Mouse (Mus musculus) urinary bladder, postnatal 4 days (tissue): ENCODE data around the gene Cbr2.
"Not testable (repeated sequence)": the region's sequence is repeated elsewhere in the genome, so short reads cannot be mapped to it uniquely, and the experiment has no call there.

Source experiments
- DNase-seq, 2 experiments: peaks; one replicate each; pipeline ENCODE4 v3.0.0; 2021 to 2022; ENCODE audit warnings: low spot score in 2 of 2

Gene Cbr2

DNA sequence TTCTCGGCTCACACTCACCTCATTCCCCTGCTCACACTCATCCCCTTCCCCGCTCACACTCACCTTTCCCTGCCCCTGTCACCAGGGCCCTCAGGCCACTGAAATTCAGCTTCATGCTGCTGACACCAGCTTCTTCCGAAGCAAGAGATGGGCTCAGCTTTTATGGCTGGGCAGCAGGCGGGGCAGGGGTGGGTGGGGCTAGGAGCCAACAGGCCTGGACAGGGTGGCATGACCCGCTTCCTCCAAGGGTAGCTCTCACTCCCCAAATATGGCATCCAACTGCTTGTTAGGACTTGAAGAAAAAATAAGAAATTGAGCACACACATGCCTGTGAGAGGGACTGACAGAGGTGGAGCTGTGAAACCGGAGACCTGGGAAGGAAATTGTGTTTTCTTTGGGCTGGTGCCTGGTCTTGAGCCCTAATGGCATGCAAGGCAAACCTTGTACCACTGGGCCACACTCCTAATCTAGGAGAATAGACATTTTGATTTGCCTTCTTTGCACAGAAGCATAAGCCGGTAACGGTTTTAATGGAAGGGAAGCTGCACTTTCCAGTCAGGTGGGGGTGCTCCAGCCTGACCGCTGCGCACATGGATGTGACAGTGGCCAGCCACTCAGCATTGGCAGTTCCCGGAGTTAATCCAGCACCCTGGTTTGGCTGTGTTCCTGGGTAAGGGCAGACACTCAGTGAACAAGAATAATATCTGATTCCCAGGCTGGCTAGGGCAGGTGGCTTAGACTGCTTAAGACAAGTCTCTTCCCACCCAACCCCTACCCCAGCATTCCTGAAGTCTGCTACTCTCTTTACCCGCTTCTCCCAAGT lies at the start of gene Cbr2:
Cbr2 (minus strand) TSS at position 257 of the 823 bp plus-strand sequence.
- peak in 1 of 2 experiments; percentile 26 for DNase-seq

DNA sequence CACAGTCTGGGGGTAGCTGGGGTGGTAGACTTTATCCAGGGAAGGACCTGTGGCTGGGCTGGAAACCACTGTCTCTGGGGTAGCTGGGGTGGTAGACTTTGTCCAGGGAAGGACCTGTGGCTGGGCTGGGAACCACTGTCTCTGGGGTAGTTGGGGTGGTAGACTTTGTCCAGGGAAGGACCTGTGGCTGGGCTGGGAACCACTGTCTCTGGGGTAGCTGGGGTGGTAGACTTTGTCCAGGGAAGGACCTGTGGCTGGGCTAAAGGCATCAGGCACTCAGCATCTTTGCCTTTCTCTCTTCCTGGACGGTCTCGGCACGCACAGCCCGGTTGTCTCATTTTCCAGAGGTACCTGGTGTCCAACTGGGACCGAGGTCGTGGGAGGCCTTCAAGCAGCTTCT lies 49.4 kb upstream of the Cbr2 start:
- not testable (repeated sequence) for DNase-seq

- no peak for DNase-seq
Measured at GRCm38 (mm10) chr11:120779876-120780275, 48.0 kb upstream of the Cbr2 start.

GRCm38 (mm10) chr11:120777123-120777522 lies 45.2 kb upstream of the Cbr2 start:
- DNase-seq: no peak

DNA sequence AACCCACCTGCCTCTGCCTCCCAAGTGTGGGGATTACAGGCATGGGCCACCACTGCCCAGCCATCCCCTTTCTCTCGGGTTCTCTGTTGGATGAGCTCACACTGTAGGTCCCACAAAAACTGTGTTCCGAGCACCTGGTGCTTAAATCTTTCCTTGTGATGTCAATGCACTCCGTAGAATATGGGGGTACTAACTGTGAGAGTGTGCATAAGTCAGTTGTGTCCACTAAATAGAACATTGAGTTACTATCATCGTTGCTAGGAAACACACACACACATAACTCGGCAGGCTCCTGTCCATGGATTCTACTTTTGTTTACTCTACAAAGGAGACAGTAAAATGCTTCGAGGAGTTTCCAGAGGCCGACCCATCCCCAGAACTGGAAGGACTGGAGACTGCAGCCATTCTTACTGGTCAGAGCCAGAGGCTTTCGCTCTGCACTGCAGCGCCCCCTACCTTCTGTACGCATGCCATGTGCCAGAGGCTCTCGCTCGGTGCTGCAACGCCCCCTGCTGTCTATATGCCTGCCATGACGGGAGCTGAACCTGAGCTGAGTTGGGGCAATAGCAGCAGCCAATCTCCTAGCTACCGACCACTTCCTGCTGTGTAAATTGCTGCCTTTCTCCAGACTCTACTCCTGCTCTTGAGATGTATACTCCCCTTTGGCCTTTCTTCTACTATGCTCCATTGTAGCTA lies 44.0 kb upstream of the Cbr2 start:
- DNase-seq: peak; percentile 88 to 96

DNA sequence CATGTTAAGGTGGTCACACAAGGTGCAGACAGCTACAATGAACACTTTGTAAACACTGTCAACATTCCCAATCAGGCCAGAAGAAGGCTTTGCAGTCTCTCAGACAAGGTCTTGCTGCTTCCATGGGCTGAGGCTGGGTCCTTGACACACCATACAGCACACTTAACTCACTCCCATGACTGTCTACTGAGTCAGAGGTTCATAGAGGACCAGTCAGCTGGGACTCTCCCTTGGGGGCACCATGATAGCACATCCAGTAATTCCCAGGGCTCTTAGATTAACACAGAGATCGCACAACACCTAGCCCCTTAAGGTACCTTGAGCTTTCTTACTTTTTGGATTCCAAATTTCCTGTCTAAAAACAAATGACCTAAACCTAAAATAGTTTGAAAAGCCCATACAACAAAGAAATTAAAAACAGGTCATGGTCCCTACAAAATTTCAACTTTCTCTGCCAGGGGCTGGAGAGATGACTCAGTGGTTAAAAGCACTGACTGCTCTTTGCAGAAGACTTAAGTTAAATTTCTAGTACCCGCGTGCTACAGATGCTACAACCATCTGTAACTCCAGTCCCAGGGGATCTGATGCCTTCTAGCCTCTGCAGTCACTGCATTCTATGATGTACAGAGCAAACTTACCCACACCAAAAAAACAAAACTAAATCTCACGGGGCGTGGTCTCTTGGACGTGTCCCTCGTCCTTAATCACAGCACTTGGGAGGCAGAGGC lies 41.7 kb upstream of the Cbr2 start:
- DNase-seq: no peak

DNA sequence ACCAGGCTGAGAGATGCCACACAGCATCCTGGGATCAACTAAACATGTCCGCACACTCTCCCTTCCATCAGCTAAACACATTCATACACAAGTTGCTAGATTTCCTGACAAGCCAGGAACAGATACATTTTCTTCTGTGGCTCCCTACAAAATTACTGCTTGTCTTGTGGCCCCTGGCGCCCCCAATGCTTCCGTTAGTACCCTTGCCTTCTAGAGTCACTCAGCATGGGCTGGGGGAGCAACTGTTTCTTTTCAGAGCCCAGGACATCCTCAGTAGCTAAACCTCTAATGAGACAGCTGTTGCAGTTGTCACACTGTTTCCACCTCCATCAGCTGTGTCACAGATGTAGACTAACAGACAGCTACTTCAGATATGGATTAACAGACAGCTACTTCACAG lies 40.8 kb upstream of the Cbr2 start:
- DNase-seq: no peak

DNA sequence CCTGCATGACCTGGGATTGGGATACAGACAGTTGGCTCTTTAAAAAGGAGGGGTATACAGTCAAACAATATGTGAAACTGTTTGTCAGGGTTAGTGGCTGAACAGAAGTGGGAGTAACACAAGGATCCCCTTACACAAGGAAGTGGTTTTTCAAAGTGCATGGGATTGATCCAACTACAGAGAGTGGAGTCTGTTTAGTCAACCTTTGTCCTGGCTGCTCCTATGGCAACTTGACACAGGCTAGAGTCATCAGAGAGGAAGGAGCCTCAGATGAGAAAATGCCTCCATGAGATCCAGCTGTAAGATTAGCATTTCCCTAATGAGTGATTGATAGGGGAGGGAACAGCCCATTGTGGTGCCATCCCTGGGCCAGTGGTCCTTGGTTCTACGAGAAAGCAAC lies 36.3 kb upstream of the Cbr2 start:
- no peak for DNase-seq

- DNase-seq: not testable (repeated sequence)
Measured at GRCm38 (mm10) chr11:120767023-120767422, 35.1 kb upstream of the Cbr2 start.

DNA sequence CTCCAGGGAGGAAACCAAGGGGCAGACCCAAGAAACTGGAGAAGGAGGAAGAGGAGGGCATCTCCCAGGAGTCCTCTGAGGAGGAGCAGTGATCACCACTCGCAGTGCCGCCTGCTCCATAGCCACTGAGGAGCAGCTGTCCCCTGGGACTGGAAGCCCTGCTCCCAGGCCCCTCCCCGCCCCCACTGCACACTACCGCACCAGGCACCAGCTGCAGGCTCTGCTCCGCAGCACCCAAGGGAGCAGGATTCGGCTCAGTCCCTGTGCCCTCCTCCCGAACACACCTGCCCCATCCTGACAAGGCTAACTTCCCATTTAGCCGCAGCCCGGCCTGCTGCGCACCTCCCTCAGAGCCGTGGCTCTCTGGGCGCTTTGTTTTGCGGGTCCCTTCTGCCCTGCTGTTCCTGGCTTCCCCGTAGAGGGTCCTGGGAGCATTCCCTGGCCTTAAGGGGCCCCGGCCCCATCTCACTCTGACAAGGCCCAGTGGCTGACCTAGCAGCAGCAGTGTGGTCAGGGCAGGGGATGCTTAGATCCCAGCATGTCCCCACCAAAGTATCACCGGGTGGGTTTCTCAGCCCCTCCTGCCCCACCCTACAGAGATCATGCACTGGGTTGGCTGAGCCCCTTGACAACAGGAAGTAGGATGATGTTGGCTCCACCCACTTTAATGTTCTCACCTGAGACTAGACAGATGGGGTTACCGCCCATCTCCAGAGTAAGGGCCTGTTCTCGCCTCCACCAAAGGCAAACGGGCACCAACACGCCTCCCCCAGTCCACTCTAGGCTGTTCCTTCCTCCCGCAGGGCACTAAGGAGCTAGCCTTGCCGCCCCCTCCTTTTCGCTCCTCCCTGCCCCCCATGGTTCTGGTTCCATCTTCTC lies 31.4 kb upstream of the Cbr2 start:
- not testable (repeated sequence) for DNase-seq

GRCm38 (mm10) chr11:120762672-120763041 lies 30.7 kb upstream of the Cbr2 start, which contains the start of gene Hmga1b:
TSS of gene Hmga1b (plus strand) at chr11:120762794.
- DNase-seq: not testable (repeated sequence)

DNA sequence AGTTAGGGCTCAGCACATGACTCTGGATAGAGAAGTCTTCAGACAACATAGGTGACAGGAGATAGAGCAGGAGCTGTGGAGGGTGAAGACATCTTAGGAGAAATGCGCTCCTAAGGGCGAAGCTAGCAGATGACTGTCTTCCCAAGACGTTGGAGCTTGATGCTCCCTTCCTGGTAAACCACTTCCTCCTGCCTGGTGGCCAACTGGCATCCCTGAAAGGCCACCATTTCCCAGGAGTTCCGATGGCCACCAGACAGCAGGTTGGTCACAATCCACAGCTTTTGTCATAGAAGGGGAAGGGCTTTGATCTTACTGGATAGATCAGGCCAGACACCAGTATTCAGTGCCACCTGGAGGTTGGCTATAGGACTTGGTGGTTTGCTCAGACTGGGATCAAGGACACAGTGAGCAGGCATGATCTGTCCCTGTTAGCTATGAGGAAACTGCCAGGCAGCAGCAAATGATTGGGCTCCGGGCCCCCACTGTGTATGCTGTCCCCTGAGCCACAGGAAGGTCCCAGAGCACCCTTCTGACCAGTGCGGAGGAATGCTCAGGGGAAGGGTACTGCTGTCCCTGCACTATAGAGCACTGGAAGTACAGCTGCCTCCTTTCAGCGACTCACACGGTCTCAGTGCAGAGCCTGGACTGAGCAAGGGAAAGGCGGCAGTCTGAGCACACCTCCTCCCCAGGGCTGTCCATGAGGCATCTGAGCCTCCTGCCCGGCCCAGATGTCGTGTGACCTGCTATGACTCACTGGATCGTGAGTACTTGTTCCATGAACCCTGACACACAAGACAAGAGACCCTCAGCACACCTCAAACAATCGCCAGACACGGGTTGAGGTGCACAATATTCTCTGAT lies 30.1 kb upstream of the Cbr2 start:
- DNase-seq: no peak

- no peak for DNase-seq
Measured at GRCm38 (mm10) chr11:120760236-120760635, 28.3 kb upstream of the Cbr2 start.

- no peak for DNase-seq
Measured at GRCm38 (mm10) chr11:120751606-120752005, 19.7 kb upstream of the Cbr2 start.

- DNase-seq: no peak
Measured at GRCm38 (mm10) chr11:120749430-120749829, 17.5 kb upstream of the Cbr2 start.

DNA sequence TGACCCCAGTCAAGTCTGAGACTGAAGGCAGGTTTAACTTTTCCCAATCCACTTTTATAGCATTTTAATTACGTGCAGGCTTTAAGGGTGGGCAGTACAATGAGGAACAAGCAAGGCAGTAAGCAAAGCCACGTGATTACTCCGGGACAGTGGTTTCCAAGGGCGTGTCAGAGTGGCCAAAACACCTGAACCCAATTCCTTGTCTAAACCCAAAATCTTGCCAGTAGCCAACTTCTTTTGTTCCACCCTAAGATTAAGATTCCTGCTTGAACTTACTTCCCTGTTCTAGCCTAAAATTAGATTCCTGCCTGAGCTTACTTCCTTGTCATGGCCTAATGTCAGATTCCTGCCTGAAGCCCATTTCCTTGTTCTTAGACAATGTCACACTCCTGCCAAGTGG lies 16.1 kb upstream of the Cbr2 start:
- no peak for DNase-seq

DNA sequence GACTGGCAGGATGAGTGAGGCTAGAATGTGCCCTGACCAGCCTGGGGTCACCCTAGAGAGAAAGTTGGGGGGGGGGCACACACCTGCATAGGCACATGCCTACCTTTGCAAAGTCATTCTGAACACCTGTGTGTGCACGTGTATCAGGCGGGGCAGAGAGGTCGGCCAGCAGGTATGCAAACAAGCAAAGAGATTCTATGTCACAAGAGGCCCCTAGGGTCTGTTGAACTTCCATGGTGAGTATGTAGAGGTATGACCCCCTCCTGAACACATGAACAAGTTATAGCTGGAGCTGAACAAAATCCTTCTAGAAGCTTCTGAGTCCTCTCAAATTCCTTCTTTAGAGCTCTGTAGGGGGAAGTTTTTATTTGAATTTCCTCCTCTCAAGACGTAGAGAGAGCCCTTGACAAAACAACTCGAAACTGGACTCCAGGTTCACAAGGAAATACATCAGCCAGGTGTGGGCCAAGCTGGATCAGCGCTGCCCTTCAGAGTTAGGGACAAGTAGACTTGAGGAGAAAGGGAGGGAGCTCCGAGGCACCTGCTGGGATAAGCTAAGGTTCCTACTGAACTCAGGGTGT lies 12.3 kb upstream of the Cbr2 start:
- no peak for DNase-seq

GRCm38 (mm10) chr11:120740981-120741380 lies 9.1 kb upstream of the Cbr2 start:
- DNase-seq: no peak

DNA sequence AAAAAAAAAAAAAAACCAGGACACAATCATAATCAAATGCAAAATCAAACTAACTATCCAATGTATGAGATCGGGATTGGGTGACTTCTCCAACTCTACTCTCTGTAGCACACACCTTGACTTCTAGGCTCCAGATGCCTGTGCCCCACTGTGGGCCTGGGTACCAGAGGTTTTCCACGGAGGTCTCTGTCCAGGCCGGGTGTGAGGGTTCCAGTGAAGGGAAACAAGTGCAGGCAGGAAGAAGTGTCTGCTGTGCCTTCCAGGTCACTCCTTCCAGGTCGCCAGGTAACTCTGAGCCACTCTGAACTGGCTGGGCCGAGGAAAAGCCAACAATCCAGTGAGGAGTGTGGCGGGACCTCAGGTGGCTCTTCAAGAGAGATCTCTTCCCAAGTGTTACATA lies 4.5 kb upstream of the Cbr2 start:
- no peak for DNase-seq

- no peak for DNase-seq
Measured at GRCm38 (mm10) chr11:120733521-120733920, 1.6 kb upstream of the Cbr2 start.
